Mouse (Mus musculus) granulocyte monocyte progenitor cell, adult 5-6 weeks (primary cell): Measurements from ENCODE around the gene Gm15097. TPM values are rescaled to one million over a fixed set of nuclear protein-coding genes. Genes with fewer than 3 reads are reported as not detected.
"Not testable (repeated sequence)": the region's sequence is repeated elsewhere in the genome, so short reads cannot be mapped to it uniquely, and the experiment has no call there.

Source experiments
- ATAC-seq: replicated peaks from 2 replicates; pipeline ENCODE4 v1.8.0; 2016; ENCODE audit warnings: mild to moderate bottlenecking, moderate TSS enrichment, inconsistent platforms; ENCODE audit not compliant: poor library complexity, severe bottlenecking
- total RNA-seq, 2 experiments: library from RNA; stranded (forward) in 1 of 2; stranded (reverse) in 1 of 2; fragments of 200-712, 200-1000 nt in 1 of 2; fragments of >200 nt in 1 of 2; fragmentation: Nextera tagmentation in 1 of 2; gene quantifications; 2 replicates each; pipeline ENCODE4 v1.2.3; 2014 to 2017

Gene Gm15097
- total RNA-seq (2014; fragmentation: Nextera tagmentation) (not detected in 2 replicates), total RNA-seq (2017) (not detected in 2 replicates)

- ATAC-seq = not testable (repeated sequence)
Measured at GRCm38 (mm10) chrX:149784173-149784572, at the start of gene Gm15097. Gm15097 (plus strand) TSS chrX:149784473.

- ATAC-seq = not testable (repeated sequence)
Measured at GRCm38 (mm10) chrX:149762853-149763252, 21.4 kb upstream of the Gm15097 start.

GRCm38 (mm10) chrX:149811178-149811577 lies 26.9 kb downstream of the Gm15097 start:
- ATAC-seq = not testable (repeated sequence)

Other genes starting within 250 kb of the Gm15097 start
- gene Gm10439, start 189.9 kb upstream of the Gm15097 start, total RNA-seq (2014; fragmentation: Nextera tagmentation) = not detected in 2 replicates
- not detected in 2 replicates for gene Gm10439, start 189.9 kb upstream of the Gm15097 start, total RNA-seq (2017)
- gene Gm15091, start 157.2 kb downstream of the Gm15097 start, total RNA-seq (2014; fragmentation: Nextera tagmentation) = not detected in 2 replicates
- not detected in 2 replicates for gene Gm15091, start 157.2 kb downstream of the Gm15097 start, total RNA-seq (2017)